Mouse (Mus musculus) erythroblast, embryonic 14.5 days (primary cell): ENCODE measurements at regions not wholly inside any gene's neighbourhood (a gene's known extent, or its start where the extent isn't known, plus 50 kb on each side); places are given as distances from the start of the nearest gene placed in this dataset.

Experiments
- H3K27me3 ChIP-seq: 2 replicates; pipeline ENCODE4 v1.6.1; 2012; ENCODE audit warnings: inconsistent platforms; ENCODE audit not compliant: control insufficient read depth
- H3K36me3 ChIP-seq: 2 replicates; pipeline ENCODE4 v1.6.1; 2012; ENCODE audit warnings: mild to moderate bottlenecking, inconsistent platforms; ENCODE audit not compliant: control insufficient read depth
- H3K4me1 ChIP-seq: 2 replicates; pipeline ENCODE4 v1.6.1; 2012; ENCODE audit warnings: inconsistent platforms; ENCODE audit not compliant: control insufficient read depth
- H3K4me3 ChIP-seq: replicated peaks from 2 replicates; pipeline ENCODE3; 2012; ENCODE audit warnings: moderate library complexity, mild to moderate bottlenecking, inconsistent platforms
- H3K9me3 ChIP-seq: 2 replicates; pipeline ENCODE4 v1.6.1; 2012; ENCODE audit warnings: low read length, inconsistent platforms, mixed read lengths; ENCODE audit not compliant: control insufficient read depth
- GATA1 ChIP-seq: IDR thresholded peaks from 2 replicates; pipeline ENCODE4 v1.6.1; 2012; ENCODE audit warnings: low read length, inconsistent platforms, mixed read lengths
- TAL1 ChIP-seq: IDR thresholded peaks from 3 replicates; pipeline ENCODE4 v1.6.1; 2012; ENCODE audit warnings: low read length, inconsistent platforms, mixed read lengths

DNA sequence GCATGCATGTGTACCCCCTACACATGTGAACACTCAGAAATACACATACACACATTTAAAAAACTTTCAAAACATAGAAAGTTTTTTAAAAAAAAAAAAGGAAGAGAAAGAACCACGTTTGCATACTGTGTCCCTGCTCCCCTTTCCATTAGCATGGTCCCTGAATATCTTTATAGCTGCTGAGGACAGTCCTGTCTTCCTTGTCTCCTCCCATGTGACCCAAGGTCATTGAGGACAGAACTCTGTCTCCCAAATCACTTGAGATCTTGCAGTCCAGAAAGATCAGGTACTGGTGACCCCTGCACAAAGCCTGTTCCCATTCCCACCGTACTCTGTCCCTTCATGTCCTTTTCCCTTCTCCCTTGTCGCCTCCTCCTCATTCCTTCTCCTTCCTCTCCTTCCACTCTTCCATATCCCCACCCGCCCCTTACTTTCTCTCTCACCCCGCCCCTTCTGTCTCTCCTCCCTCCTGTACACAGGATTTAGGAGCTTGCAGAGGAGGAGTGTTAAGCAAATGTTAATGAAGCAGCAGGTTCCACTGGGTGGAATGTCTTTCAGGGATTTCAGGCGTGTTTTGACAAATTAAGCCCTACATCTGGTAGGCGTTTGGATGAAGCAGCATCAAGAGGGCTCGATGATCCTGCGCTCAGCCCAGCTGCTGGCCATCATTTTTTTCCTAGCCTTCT, 125.6 kb downstream of the Cxcl12 start:
- Histone ChIP-seq H3K4me1 (no peaks in the 10 kb centered on the region), H3K9me3 (no peaks in the 10 kb centered on the region), H3K27me3 (no peaks in the 10 kb centered on the region), H3K4me3 (no peak overlapping the region), H3K36me3 (no peaks in the 10 kb centered on the region)
- TF ChIP-seq TAL1 = no peak
- TF ChIP-seq GATA1 = no peak

DNA sequence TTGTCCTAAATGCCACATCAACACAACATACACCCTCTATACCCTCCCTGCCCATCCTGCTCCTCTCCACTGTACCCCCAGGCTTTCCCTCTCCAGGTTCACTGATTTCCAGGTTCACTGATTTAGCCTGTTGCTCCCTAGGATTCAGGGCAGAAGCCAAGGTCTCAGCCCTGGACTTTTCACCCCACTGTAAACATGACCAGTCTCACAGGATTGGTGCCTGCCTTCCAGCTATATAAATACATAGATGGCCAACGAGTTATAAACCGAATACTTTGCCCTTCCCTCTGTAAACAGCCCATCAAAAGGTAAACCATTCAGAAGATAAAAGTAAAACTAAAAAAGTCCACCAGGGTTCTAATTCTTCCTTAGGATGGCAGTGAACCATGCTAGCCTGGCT, 129.6 kb downstream of the Cxcl12 start:
- Histone ChIP-seq H3K4me3 (no peak overlapping the region), H3K27me3 (no peaks in the 10 kb centered on the region), H3K9me3 (peaks cover 4% of the 10 kb centered on the region; the same call in 1 of the 2 replicates), H3K36me3 (no peaks in the 10 kb centered on the region), H3K4me1 (no peaks in the 10 kb centered on the region)
- no peak for TF ChIP-seq GATA1
- no peak for TF ChIP-seq TAL1

DNA sequence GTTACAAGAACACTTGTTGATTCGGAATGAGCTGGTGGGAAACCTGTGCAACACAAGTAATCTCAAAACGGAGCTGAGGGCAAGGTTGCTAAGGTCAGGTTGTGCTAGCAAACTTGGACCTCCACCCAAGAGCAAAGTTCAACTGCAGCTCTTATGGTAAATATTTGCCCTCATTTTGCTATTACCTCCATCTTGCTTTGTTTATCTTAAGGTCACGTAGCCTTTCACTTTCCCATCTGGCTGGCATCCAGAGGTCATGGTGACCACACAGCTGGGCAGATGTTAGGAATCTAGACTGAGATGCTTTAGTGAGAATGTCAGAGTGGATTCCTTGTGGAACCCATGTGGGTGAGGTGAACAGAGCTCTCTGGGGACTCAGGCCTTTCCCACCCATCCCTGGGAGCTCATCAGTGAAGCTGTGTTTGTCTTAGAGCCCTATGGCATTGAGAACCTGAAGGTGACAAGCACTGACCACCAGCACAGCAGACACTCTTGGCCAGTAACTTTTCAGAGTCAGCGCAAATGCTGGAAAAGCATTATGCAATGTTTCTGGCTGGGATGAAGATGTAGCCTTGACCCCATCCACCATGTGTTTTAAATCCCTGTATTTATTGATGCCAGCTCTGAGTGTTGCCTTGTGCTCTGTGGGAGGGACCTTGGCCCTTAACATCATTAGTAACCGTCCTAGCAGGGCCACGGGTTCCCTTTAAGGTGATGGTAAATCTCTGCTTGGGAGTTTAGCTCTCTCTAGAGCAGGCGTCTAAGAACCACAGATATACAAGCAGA, 131.4 kb downstream of the Cxcl12 start:
- Histone ChIP-seq H3K27me3 (no peaks in the 10 kb centered on the region), H3K4me3 (no peak overlapping the region), H3K9me3 (peaks cover 4% of the 10 kb centered on the region; the same call in 1 of the 2 replicates), H3K4me1 (no peaks in the 10 kb centered on the region), H3K36me3 (no peaks in the 10 kb centered on the region)
- TF ChIP-seq TAL1 (no peak), GATA1 (no peak)

DNA sequence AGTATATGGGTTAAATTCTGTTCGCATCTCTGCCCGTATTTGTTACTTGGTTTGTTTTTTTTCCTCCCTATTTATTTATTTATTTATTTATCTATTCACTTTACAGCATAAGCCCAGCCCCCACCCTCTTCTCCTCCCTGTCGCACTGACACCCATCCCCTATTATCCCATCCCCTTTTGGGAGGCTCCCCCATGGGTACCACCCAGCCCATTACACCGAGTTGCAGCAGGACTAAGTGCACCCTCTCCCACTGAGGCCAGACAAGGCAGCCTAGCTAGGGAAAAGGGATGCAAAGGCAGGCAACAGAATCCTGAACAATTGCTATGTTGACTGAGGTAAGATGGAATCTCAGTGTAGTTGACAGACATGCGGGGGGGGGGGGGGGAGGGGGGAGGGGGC, 135.0 kb downstream of the Cxcl12 start:
- Histone ChIP-seq H3K4me1 (no peaks in the 10 kb centered on the region), H3K36me3 (no peaks in the 10 kb centered on the region), H3K4me3 (no peak overlapping the region), H3K27me3 (no peaks in the 10 kb centered on the region), H3K9me3 (peaks cover 4% of the 10 kb centered on the region; the same call in 1 of the 2 replicates)
- TF ChIP-seq GATA1 = no peak
- TF ChIP-seq TAL1 = no peak

- Histone ChIP-seq H3K9me3 (no peaks in the 10 kb centered on the region; the same call in 1 of the 2 replicates), H3K27me3 (no peaks in the 10 kb centered on the region), H3K4me3 (no peak overlapping the region), H3K36me3 (no peaks in the 10 kb centered on the region), H3K4me1 (no peaks in the 10 kb centered on the region)
- no peak for TF ChIP-seq GATA1
Observed at GRCm38 (mm10) chr6:117305736-117306250, 137.5 kb downstream of the Cxcl12 start.

GRCm38 (mm10) chr6:117308636-117309035, 140.3 kb downstream of the Cxcl12 start:
- TF ChIP-seq TAL1 (no peak), GATA1 (no peak)
- no peak overlapping the region for H3K4me3 ChIP-seq
- H3K4me1 ChIP-seq = no peaks in the 10 kb centered on the region
- no peaks in the 10 kb centered on the region for H3K36me3 ChIP-seq
- H3K9me3 ChIP-seq = peaks cover 11% of the 10 kb centered on the region
- no peaks in the 10 kb centered on the region for H3K27me3 ChIP-seq

DNA sequence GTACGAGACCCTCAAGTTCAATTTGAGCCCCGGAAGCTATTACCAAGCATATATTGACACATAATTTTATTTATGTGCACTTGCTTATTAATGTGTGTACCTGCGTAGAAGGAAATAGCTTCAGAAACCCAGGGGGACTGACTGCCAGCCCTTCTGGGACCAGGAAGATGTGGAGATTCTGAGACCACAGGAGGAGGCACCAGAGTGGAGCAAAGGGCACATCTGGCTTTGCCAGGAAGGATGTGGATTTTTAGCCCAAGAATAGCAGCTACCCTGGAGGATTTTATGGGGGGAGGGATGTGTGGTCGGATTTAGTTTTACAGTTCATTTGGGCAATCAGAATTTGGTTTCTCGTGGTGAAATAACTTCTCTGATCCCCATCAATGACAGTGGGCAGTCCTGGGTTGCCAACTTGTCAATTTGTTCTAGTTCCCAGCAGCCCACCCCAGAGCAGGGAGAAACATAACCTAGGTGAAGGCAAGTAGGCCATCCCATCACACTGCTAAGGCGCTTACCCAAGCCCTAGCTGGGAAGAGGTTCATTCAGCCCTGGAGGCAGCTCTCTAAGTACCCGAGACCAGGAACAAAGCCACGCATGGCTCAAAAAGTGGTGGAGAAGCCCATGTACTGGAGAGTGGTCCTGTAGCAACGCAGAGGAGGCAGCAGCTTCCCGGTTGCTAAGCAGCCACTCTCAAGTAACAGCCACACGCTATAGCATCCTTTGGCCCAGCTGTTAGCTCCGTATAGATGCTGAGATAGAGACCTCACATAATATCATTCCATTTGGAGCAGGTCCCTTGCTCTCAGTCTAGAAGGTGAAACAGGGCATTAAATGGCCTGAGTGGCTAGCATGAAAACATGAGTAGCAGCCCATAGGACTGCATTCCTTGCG, 144.8 kb downstream of the Cxcl12 start:
- TF ChIP-seq GATA1 (no peak), TAL1 (no peak)
- no peaks in the 10 kb centered on the region for H3K36me3 ChIP-seq
- no peak overlapping the region for H3K4me3 ChIP-seq
- peaks cover 11% of the 10 kb centered on the region for H3K9me3 ChIP-seq
- H3K27me3 ChIP-seq = no peaks in the 10 kb centered on the region
- no peaks in the 10 kb centered on the region for H3K4me1 ChIP-seq

DNA sequence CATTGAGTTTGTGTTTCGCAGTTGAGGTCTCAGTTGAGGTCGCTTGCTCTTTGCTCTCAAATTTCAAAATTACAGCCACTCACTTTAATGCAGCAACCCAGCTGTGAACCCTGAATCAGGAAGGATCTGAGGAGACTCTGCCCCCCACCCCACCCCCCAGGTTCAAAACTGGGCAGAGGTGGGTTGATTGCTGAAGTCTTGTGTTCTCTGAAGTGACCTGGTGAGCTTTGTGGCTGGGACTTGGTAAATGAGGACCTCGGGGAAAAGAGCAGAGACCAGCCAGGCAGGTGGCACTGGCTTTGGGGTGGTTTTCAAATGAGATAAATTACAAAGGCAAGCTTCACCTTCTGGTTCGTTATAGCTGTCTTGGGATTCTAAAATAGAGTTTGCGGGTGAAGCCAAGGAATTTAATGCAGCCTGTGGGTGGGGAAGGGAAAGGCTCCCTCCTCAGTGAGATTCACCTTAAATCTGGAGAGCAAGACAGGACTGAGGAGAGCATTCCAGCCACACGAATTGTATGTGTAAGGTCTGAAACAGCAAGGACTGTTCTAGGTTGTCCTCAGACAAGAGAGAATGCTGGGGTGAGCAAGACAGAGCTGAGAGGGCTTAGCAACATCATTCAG, 145.7 kb downstream of the Cxcl12 start:
- Histone ChIP-seq H3K36me3 (no peaks in the 10 kb centered on the region), H3K27me3 (no peaks in the 10 kb centered on the region), H3K4me1 (no peaks in the 10 kb centered on the region), H3K4me3 (no peak overlapping the region), H3K9me3 (peaks cover 11% of the 10 kb centered on the region)
- TF ChIP-seq TAL1 (no peak), GATA1 (no peak)
